Mouse (Mus musculus) 3134 (cell line): ENCODE measurements at regions not wholly inside any gene's neighbourhood (a gene's known extent, or its start where the extent isn't known, plus 50 kb on each side); places are given as distances from the start of the nearest gene placed in this dataset.

ENCODE experiments used
- DNase-seq: peaks from one replicate; pipeline ENCODE4 v3.0.0-alpha.2; 2011; ENCODE audit warnings: low spot score; ENCODE audit not compliant: insufficient read length; ENCODE audit errors: extremely low read depth

- no peak for DNase-seq
These were observed 73.9 kb upstream of the H2afz start for GRCm38 (mm10) chr3:137790340-137790739.

GRCm38 (mm10) chr3:137795754-137796315, 68.5 kb upstream of the H2afz start:
- no peak for DNase-seq

- no peak for DNase-seq
These were observed 65.5 kb upstream of the H2afz start for GRCm38 (mm10) chr3:137798769-137799168.

GRCm38 (mm10) chr3:137801402-137802020, 62.8 kb upstream of the H2afz start:
- DNase-seq, result no peak

DNA sequence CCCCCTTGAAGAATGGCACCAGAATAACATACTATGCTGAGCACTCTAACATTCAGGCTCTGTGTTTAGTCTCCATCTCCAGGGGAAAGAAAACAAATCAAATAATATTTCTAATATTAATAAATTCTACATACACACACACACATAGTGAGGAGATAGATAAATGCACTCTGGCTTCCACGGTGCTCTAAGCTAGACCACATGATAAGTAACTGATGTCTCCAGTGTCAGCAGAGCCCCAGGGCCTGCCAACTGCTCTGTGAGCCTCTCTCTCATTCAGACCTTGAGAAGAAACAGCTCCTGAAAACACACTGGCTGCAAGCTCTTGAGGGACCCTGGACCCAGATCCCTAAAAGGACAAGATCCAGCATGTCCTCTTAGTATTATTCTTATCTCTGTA, 56.9 kb upstream of the H2afz start:
- DNase-seq, result no peak

- DNase-seq, result no peak
These were observed 56.2 kb upstream of the H2afz start for GRCm38 (mm10) chr3:137807913-137808684.

DNA sequence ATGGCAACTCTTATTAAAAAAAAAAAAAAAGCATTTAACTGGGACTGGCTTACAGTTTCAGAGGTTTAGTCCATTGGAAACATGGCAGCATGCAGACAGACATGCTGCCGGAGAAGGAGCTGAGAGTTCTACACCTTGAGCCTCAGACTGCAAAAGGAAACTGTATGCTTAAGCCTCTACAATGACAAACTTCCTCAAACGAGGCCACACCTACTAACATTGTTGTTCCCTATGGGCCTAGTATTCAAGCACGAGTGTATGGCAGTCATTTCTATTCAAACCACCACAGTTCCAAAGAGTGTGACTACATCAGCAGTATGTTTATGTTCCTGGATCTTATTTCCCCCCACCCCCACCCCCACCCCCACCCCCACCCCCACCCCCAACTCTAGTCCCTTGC, 54.2 kb upstream of the H2afz start:
- no peak for DNase-seq
